Mouse (Mus musculus) layer of hippocampus, adult 8-10 months (tissue): Measurements from ENCODE around the gene Adprm. TPM values are rescaled to one million over a fixed set of nuclear protein-coding genes. Genes with fewer than 3 reads are reported as not detected.
"Not testable (repeated sequence)": the region's sequence is repeated elsewhere in the genome, so short reads cannot be mapped to it uniquely, and the experiment has no call there.

Source experiments
- DNase-seq, 2 experiments: peaks; one replicate each; pipeline ENCODE4 v3.0.0; 2022; ENCODE audit warnings: low spot score in 2 of 2
- total RNA-seq, 4 experiments: library from RNA; stranded (reverse); gene quantifications; 2 replicates each; pipeline ENCODE4 v1.2.4; 2022

The Adprm gene
- total RNA-seq, 4 experiments from 2014 or later, result 24.0 to 31.6 (median 29.5) TPM

DNA sequence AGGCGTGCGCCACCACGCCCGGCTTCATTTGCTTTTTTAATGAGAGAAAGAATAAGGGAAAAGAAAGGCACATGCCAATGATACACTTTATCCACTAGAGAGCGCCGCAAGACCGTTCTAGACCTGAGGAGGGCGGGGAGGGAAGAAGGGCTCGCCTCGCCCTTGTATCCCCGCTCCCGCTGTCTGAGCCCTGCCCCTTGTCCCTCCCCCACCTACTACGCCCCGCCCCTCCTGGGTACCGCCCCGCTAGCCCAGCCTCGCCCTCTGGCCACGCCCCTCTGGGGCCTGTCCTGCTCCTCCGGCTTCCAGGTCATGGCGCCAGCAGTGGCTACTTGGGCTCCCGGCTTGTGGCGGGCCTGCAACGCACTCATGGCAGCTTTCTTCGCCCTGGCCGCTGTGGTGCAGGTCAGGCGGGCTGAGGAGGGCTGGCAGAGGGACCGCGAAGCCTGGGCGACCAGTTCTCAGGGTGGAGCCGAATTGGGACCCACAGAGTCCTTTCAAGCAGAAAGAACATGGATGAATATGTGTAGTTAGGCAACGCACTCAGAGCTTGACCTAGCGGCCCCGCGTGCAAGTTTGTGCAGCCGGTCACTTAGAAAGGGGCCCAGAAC lies 27.4 kb downstream of the Adprm start, which contains the start of gene Tmem220:
TSS of gene Tmem220 (plus strand) at position 288 of the 611 bp plus-strand sequence.
- peak; percentile 73 to 77 for DNase-seq

DNA sequence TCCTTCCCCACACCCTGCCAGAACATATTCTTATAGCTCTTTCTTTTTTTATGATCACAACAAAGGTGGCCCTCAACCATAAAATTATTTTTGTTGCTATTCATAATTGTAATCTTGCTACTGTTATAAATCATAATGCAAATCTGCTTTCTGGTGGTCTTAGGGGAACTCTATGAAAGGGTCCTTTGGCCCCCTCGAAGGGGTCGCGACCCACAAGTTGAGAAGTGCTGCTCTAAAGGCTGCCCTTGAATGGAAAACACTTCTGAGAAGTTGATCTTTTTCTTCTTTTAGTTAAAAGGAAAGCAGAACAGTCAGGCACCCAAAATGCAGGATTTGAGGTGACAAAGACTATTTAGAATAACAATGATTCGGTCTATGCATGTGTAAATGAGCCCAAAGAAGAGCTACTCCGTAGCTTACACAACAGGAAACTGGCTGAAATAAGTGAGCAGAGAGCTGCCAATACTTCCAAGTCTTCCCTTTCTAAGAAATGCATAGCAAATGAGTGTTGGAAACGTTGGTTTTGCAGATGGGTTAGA lies 28.5 kb downstream of the Adprm start:
- DNase-seq, result no peak

DNA sequence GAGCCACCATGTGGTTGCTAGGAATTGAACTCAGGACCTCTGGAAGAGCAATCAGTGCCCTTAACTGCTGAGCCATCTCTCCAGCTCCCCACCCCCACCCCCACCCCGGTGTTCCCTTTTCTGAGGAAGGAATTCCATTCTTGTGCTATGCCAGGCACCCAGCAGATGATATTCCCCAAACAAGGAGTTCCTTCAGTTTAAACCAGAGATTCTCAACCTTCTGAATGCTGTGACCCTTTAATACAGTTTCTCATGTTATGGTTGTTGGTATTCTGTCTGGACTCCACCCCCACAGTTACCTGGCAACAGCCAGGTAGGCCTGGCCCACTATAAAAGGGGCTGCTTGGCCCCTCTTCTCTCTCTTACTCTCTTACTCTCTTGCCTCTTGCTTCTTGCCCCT lies 29.2 kb downstream of the Adprm start:
- not testable (repeated sequence) for DNase-seq

DNA sequence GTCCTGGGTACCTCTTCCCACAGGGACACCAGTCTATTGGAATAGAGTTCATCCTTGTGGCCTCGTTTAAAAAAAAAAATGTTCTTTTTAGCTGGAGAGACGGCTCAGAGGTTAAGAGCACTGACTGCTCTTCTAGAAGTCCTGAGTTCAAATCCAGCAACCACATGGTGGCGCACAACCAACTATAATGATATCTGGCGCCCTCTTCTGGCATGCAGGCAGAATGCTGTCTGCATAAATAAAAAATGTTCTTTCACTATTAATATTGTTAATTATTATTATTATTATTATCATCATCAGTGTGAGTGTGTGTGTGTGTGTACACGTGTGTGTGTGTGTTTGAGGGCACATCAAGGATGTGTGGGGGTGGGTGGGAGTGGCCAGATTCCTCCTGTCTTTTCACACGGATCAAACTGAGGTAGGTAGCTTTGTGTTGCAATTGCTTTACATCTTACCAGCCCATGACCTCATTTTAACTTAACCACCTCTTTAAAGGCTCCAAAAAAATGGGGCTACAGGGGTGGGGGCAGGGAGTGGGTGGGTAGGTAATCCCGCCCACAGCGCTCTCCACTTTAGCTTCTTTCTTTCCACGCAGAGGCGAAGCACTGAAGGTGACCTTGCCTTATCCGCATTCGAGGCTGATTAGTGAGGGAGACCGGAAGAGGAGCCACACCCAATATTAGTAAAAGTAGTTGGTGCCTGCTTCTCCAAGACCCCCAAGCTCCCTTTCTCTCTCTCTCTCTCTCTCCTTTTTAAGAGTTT lies 29.9 kb downstream of the Adprm start:
- DNase-seq, result no peak

DNA sequence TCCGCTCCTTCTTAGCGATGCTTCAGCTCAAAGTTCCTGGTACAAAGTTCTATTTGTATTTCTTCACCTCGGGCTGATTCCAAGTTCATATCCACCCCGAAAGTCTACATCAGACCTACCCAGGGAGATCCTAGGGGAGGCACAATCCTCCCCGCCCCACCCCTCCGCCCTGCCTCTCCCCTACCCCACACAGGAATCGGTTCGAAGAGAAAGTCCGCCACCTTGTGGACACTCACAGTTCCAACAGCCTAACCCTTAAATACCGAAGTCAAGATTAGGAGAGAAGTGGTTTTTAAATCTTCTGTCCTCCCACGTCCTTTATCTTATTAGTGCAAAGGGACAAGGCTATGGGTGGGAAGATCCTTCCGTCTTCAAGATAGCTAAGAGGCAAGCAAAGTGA lies 31.4 kb downstream of the Adprm start:
- DNase-seq, result peak in 1 of 2 experiments; percentile 43

DNA sequence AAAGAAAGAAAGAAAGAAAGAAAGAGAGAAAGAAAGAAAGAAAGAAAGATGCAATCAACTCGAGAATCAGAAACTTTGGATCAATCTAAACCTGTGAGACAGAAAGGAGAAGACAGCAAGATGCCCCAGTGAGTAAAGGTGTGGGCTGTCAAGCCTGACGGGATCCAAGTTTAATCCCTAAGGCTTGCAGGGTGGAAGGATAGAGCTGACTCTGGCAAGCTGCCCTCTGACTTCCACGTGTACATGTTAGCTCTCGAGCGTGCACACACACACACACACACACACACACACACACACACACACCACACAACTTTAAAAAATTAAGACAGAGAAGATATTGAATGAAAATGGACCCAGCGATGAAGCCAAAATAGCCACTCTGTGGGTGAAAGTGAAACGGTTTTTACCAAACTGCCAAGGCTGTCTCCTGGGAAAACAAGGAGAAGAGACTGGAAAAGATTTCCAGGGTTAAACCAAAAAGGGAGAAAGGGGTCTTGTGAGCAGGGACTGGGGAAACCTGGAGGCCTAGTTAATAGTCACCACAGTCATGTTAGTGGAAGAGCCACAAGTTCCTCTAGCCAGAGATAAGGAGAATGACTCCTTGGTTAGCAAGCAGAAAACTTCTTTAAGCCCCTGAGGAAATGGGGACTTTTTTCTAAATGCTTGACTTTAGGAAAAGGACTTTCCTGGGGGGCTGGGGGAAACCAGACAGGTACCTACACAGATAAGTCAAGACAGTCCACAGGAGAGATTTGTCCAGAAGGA lies 32.5 kb downstream of the Adprm start:
- DNase-seq, result no peak

DNA sequence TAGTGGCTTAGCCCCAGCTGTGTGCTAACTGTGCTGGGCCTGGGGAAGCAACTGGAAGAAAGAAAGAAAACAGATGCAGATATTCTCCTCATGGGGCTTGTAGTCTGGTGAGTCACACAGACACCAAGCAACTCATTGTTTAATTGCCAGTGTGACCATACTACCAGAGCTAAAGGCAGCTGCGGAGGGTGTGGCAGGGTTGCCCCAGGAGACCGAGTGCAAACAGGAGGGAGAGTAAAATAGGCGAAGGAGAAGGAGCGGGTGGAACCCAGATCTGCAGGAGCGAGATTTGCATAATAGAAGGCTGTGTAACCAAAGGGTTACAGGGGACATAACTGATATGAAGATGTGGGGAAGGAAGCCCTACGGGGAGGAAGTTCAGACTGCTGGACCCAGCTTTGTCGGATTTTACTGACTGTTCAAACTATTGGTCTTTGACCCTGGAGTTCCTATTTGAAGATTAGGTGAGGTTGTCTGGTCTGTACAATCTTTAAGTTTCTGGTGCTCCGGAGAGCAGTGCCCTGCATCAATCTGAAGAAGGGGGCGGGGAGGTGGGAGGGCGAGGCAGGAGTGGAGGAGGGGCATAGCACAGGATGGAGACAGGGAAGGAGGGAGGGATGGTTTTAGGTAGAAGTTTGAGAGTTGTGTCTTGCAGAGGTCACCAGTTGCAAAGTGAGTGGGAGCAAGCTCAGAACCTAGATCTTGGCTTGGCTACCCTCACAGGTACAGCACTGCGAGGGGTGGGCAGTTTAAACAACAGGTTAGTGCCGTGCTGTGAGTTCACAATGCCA lies 34.4 kb downstream of the Adprm start:
- no peak for DNase-seq

DNA sequence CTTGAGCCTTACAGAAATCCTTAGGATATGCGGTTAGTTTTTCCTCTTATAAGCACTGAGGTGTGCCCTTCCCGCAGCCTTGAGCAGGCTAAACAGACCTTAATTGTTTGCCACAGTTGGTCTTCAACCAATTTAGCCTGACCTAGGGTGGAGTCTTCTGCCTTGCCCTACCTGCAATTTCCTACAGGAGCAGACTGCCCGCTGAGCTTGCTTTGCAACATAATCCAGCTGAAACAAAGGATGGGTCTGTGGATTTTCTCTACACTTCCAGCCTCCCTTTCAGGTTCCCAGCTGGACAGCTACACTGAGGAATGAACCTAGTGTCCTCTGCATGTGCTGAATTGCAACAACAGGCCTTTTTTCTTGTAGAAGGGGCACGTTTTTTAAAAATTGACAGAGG lies 40.8 kb downstream of the Adprm start:
- DNase-seq, result no peak

DNA sequence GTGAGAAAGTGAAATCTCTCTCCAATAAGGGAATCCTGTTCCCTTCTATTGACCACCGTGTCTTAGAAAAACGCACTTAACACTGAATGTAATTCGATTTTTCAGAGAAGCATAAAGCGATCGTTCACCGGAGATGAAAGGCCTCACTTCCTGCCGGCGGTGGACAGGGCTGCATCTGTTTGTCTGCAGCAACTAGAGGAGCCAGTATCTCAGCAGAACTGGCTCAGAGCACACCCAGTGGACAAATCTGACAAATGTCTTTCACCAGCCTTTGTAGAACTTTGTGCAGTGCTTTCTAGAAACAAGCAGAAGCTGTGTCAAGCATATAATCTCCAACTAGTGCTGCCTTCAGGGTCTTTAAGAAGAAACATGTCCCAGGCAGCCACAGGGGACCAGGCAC lies 42.0 kb downstream of the Adprm start:
- DNase-seq, result no peak

DNA sequence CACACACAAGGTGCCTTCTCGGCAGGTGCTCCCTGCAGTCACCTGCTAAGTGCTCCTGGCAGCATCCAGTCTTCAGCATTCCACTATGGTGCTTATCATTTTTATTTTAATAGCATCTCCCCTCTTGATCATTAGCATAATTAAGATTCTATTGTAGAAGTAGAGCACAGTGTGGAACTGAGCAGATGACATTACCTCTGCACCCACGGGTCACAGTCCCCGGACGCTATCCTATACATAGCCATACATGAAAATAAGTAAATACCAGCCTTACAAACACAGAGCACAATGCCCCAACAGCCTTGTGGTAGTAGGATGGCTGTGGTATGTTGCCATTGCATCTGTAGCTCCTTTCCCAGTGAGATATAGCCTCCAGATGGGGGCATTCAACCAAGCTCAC lies 43.9 kb downstream of the Adprm start:
- no peak for DNase-seq

DNA sequence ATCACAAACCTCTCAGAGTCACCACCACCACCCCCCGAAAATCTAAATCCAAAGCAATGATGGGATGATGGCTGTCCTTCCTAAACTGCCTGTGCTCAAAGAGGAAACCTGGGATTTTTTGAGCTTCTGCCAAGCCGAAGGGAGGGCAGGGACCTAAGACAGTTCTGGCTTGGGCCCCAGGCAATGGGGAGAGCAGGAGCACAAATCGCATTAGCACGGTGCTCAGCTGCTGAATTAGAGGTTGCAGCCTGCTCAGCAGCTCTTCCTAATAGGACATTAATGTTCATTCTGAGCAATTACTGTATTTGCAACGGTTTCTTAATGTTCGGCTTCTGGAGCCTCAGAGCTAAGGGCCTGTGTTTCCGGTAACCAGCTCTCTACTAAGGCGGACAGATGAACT lies 44.4 kb downstream of the Adprm start:
- no peak for DNase-seq

DNA sequence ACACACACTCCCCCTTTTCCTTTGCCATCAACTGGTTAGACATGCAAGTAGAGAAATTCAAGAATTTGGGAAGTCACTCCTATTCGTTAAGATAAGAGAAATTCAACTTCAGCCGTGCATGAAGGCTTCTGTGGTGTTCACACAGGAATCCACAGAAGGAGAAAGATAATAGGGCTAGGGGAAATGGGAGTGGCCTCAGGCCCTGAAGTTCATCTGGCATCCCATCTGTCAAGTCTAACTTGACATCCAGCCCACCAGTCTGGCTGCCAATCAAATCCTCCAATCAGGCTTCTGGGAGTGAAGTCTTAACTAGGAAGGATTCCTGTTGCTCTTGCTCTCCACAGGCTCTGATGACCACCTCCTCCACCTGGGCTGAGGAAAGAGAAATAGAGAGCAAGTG lies 49.5 kb downstream of the Adprm start:
- no peak for DNase-seq

DNA sequence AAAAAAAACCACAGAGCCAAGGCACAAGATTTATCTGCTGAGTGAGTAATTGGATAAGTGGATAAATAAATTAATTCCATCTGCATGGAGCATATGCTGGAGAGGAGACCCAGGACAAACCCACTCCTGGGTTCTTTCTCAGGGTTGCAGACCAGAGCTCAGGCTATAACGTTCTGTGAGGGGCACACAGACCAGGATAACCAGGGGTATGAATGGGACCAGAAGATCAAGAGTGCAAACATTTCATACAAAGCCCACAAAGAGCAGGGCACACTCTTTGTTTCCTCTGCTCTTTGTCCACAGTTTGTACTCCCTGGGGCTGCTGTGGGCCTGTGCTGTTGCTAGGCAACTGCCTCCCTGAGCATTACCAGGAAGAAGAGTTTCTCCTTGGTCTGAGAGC lies 50.7 kb downstream of the Adprm start:
- DNase-seq, result no peak

DNA sequence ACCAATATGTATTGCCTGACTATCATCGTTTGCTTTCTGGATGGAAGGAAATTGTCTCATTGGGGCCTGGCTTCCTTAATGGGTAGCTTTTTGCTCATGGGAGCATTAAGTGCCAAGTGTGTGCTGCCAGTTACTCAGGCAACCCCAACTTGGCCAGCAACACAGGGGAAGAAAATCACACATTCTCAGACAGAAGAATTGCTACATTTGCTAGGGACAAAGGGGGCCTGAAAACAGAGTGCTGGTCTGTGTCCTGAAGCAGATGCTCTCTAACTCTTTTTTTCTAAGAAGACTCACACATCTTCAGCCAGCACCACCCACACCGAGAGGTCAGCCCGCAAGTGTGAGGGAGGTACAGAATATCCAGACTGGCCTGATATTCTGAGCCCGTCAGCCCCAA lies 51.7 kb downstream of the Adprm start:
- no peak for DNase-seq

DNA sequence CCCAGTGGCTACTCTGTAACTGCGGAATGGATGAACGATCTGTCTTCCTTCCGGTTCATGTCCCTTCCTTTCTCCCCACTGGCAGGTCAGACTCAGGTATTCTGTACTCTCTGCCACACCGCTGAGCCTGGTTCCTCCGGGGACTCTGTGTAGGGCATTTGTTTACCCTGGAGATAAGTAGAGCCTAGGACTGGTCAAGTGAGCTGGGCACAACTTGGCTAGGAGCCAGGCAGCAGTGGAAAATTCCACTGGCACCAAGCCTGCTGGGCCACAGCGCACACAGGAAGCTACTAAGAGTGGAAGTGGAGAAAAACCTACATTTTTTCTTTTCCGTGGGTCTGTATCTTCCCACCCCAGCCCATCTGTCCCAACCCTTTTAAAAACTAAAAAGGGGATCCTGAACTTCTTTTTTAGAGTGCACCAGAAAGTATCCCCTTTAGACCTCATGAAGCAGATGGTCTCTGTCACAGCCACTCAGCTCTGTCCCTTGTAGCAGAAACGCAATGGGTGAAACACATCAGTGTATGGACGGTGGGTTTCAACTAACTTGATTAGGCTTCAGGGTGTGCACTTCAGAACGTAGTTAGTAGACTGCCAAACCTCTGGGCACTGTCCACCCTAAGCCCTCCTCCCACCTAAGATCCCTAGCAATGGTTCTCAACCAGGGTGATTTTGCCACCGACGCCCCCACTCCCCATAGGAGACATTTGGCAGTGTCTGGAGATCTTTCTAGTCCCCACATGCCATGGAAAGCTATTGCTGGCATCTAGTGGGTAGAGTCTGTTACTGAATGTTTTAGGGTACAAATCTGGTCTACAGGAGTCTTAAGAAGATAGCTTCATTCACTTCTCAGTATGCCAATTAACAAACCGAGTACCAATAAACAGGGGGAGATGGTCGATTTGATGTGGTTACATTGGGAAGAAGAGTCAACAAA lies 53.7 kb downstream of the Adprm start:
- no peak for DNase-seq

DNA sequence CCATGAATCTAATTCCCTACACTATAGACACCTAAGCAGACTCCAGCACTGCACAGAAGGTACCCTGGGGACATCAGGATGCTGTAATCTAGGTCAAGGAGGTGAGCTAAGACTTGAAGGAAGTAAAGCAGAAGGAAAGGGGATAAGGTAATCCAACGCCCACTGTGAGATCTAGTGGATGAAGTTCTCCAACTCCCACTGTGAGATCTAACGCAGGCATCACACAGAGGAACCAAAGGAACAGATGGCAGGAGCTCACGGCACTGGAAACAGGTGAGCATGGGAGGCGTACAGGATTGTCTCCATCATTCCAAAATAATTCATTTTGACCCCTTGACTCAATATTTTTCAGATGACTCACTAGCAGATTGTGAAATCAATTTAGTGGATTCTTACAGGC lies 55.9 kb downstream of the Adprm start:
- no peak for DNase-seq

DNA sequence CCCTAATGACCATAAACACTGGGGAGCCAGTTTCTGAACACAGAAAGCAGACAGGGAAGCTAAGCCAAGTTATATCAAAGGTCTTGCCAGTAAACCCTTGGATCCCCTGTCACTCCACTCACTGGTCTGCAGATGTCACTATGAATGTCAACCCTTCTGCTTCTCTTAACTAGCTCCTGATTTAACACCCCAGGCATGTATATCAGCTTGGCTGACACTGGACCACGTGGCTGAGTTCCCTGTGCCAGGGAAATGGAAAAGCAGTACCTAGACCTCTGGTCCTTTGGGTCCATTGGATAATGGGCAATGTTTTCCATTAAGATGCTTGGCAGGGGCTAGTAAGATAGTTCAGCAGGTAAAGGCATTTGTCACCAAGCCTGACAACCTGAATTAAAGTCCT lies 58.7 kb downstream of the Adprm start:
- no peak for DNase-seq

DNA sequence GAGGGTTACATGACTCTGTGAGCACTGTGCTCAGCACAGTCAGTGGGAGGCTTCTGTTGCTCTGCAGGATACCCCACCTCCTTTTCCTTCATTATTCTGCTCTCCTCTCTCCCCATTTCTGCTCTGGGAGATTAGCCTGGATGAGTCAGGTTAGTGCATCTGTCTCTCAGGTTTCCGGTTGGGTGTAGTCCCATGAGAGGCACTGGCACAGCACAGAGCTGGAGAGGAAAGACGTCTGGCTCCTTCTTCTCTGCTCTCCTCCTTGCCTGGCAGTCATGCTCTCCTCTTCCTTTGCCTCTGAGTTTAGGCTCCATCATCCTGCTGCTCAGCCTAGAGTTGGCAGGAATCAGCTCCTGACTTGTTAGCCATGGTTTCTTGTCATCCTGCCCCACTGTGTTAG lies 60.2 kb downstream of the Adprm start:
- no peak for DNase-seq
